Mouse (Mus musculus): Measurements from ENCODE around the gene Spg21. TPM values are rescaled to one million over a fixed set of nuclear protein-coding genes. Genes with fewer than 3 reads are reported as not detected.

Spg21 gene
- polyA plus RNA-seq, 1 experiment from 2014 or later, result 112 TPM

- WGBS, result 89% methylated on average over 2 of the region's 2 CpGs
- no peak for ATAC-seq (ENCODE audit: low FRiP score, low TSS enrichment)
These were observed 4.5 kb downstream of the Spg21 start for GRCm38 (mm10) chr9:65465241-65465640.

GRCm38 (mm10) chr9:65467686-65468085 lies 6.9 kb downstream of the Spg21 start:
- H3K4me1 ChIP-seq (ENCODE audit: insufficient read depth, low read length), result 0 out of 2 replicates have a peak, but pooled peaks cover under 1% of the 10 kb centered on the region
- 38% methylated on average over 11 of the region's 11 CpGs for WGBS
- no peak overlapping the region for H3K27ac ChIP-seq (ENCODE audit: low read length)
- H3K4me3 ChIP-seq (ENCODE audit: low read length), result no peak overlapping the region
- H3K9ac ChIP-seq (replicated peaks; ENCODE audit: low read length), result no peak overlapping the region
- no peak overlapping the region for H3K4me2 ChIP-seq (replicated peaks; ENCODE audit: low read depth, low read length)
- H3K36me3 ChIP-seq (ENCODE audit: insufficient read depth, low read length), result peaks cover 20% of the 10 kb centered on the region
- H3K9me3 ChIP-seq (ENCODE audit: low read length), result no peaks in the 10 kb centered on the region
- ATAC-seq (ENCODE audit: low FRiP score, low TSS enrichment), result no peak
- H3K27me3 ChIP-seq (ENCODE audit: insufficient read depth, low read length), result no peaks in the 10 kb centered on the region

More at GRCm38 (mm10) chr9:65465241-65465640, 4.5 kb downstream of the Spg21 start:
- peaks cover 18% of the 10 kb centered on the region for H3K4me1 ChIP-seq (ENCODE audit: insufficient read depth, low read length)
- H3K27ac ChIP-seq (ENCODE audit: low read length), result no peak overlapping the region
- H3K9ac ChIP-seq (replicated peaks; ENCODE audit: low read length), result no peak overlapping the region
- H3K36me3 ChIP-seq (ENCODE audit: insufficient read depth, low read length), result peaks cover 16% of the 10 kb centered on the region
- no peaks in the 10 kb centered on the region for H3K27me3 ChIP-seq (ENCODE audit: insufficient read depth, low read length)
- no peak overlapping the region for H3K4me2 ChIP-seq (replicated peaks; ENCODE audit: low read depth, low read length)
- H3K4me3 ChIP-seq (ENCODE audit: low read length), result no peak overlapping the region
- no peaks in the 10 kb centered on the region for H3K9me3 ChIP-seq (ENCODE audit: low read length)

- Histone ChIP-seq H3K4me3 (ENCODE audit: low read length) (no peak overlapping the region), H3K36me3 (ENCODE audit: insufficient read depth, low read length) (peaks cover 38% of the 10 kb centered on the region)
These were observed 12.0 kb downstream of the Spg21 start for GRCm38 (mm10) chr9:65472769-65473168.

GRCm38 (mm10) chr9:65479158-65479557 lies 18.4 kb downstream of the Spg21 start:
- Histone ChIP-seq H3K4me2 (replicated peaks; ENCODE audit: low read depth, low read length) (no peak overlapping the region), H3K4me3 (ENCODE audit: low read length) (no peak overlapping the region), H3K9me3 (ENCODE audit: low read length) (no peaks in the 10 kb centered on the region), H3K36me3 (ENCODE audit: insufficient read depth, low read length) (peaks cover 57% of the 10 kb centered on the region), H3K4me1 (ENCODE audit: insufficient read depth, low read length) (no peaks in the 10 kb centered on the region), H3K9ac (replicated peaks; ENCODE audit: low read length) (no peak overlapping the region), H3K27ac (ENCODE audit: low read length) (no peak overlapping the region), H3K27me3 (ENCODE audit: insufficient read depth, low read length) (no peaks in the 10 kb centered on the region)
- WGBS, result 84% methylated on average over 8 of the region's 8 CpGs
- no peak for ATAC-seq (ENCODE audit: low FRiP score, low TSS enrichment)

More at GRCm38 (mm10) chr9:65472769-65473168, 12.0 kb downstream of the Spg21 start:
- no peak overlapping the region for H3K27ac ChIP-seq (ENCODE audit: low read length)
- H3K9ac ChIP-seq (replicated peaks; ENCODE audit: low read length), result no peak overlapping the region
- ATAC-seq (ENCODE audit: low FRiP score, low TSS enrichment), result no peak
- no peaks in the 10 kb centered on the region for H3K4me1 ChIP-seq (ENCODE audit: insufficient read depth, low read length)
- WGBS, result 89% methylated on average over 4 of the region's 4 CpGs
- no peaks in the 10 kb centered on the region for H3K9me3 ChIP-seq (ENCODE audit: low read length)
- H3K27me3 ChIP-seq (ENCODE audit: insufficient read depth, low read length), result no peaks in the 10 kb centered on the region
- no peak overlapping the region for H3K4me2 ChIP-seq (replicated peaks; ENCODE audit: low read depth, low read length)

- ATAC-seq (ENCODE audit: low FRiP score, low TSS enrichment), result no peak
- no peaks in the 10 kb centered on the region for H3K4me1 ChIP-seq (ENCODE audit: insufficient read depth, low read length)
- 91% methylated on average over 5 of the region's 5 CpGs for WGBS
- H3K27ac ChIP-seq (ENCODE audit: low read length), result no peak overlapping the region
- H3K4me3 ChIP-seq (ENCODE audit: low read length), result no peak overlapping the region
- no peaks in the 10 kb centered on the region for H3K27me3 ChIP-seq (ENCODE audit: insufficient read depth, low read length)
- no peak overlapping the region for H3K4me2 ChIP-seq (replicated peaks; ENCODE audit: low read depth, low read length)
- H3K36me3 ChIP-seq (ENCODE audit: insufficient read depth, low read length), result peaks cover 59% of the 10 kb centered on the region
- no peak overlapping the region for H3K9ac ChIP-seq (replicated peaks; ENCODE audit: low read length)
- H3K9me3 ChIP-seq (ENCODE audit: low read length), result no peaks in the 10 kb centered on the region
These were observed 19.3 kb downstream of the Spg21 start for GRCm38 (mm10) chr9:65480071-65480470.

GRCm38 (mm10) chr9:65491476-65491875 lies 30.7 kb downstream of the Spg21 start:
- Histone ChIP-seq H3K4me2 (replicated peaks; ENCODE audit: low read depth, low read length) (no peak overlapping the region), H3K4me1 (ENCODE audit: insufficient read depth, low read length) (no peaks in the 10 kb centered on the region), H3K4me3 (ENCODE audit: low read length) (no peak overlapping the region), H3K27me3 (ENCODE audit: insufficient read depth, low read length) (no peaks in the 10 kb centered on the region), H3K9ac (replicated peaks; ENCODE audit: low read length) (no peak overlapping the region), H3K27ac (ENCODE audit: low read length) (no peak overlapping the region), H3K36me3 (ENCODE audit: insufficient read depth, low read length) (peaks cover 13% of the 10 kb centered on the region), H3K9me3 (ENCODE audit: low read length) (0 out of 2 replicates have a peak, but pooled peaks cover 3% of the 10 kb centered on the region)
- WGBS, result 74% methylated on average over 3 of the region's 3 CpGs
- no peak for ATAC-seq (ENCODE audit: low FRiP score, low TSS enrichment)

GRCm38 (mm10) chr9:65492351-65492750 lies 31.6 kb downstream of the Spg21 start:
- H3K27me3 ChIP-seq (ENCODE audit: insufficient read depth, low read length), result no peaks in the 10 kb centered on the region
- no peak overlapping the region for H3K4me2 ChIP-seq (replicated peaks; ENCODE audit: low read depth, low read length)
- no peaks in the 10 kb centered on the region for H3K4me1 ChIP-seq (ENCODE audit: insufficient read depth, low read length)
- no peak overlapping the region for H3K9ac ChIP-seq (replicated peaks; ENCODE audit: low read length)
- peaks cover 8% of the 10 kb centered on the region for H3K36me3 ChIP-seq (ENCODE audit: insufficient read depth, low read length)
- 89% methylated on average over 2 of the region's 2 CpGs for WGBS
- H3K27ac ChIP-seq (ENCODE audit: low read length), result no peak overlapping the region
- H3K4me3 ChIP-seq (ENCODE audit: low read length), result no peak overlapping the region
- no peak for ATAC-seq (ENCODE audit: low FRiP score, low TSS enrichment)
- 0 out of 2 replicates have a peak, but pooled peaks cover 3% of the 10 kb centered on the region for H3K9me3 ChIP-seq (ENCODE audit: low read length)

GRCm38 (mm10) chr9:65492851-65493250 lies 32.1 kb downstream of the Spg21 start:
- Histone ChIP-seq H3K4me1 (ENCODE audit: insufficient read depth, low read length) (no peaks in the 10 kb centered on the region), H3K27me3 (ENCODE audit: insufficient read depth, low read length) (no peaks in the 10 kb centered on the region), H3K4me3 (ENCODE audit: low read length) (no peak overlapping the region), H3K4me2 (replicated peaks; ENCODE audit: low read depth, low read length) (no peak overlapping the region), H3K9ac (replicated peaks; ENCODE audit: low read length) (no peak overlapping the region), H3K9me3 (ENCODE audit: low read length) (0 out of 2 replicates have a peak, but pooled peaks cover 3% of the 10 kb centered on the region), H3K27ac (ENCODE audit: low read length) (no peak overlapping the region), H3K36me3 (ENCODE audit: insufficient read depth, low read length) (peaks cover 3% of the 10 kb centered on the region; the same call in 1 of the 2 replicates)
- WGBS, result 90% methylated on average over 4 of the region's 4 CpGs
- no peak for ATAC-seq (ENCODE audit: low FRiP score, low TSS enrichment)

- 43% methylated on average over 8 of the region's 8 CpGs for WGBS
- no peak overlapping the region for H3K4me2 ChIP-seq (replicated peaks; ENCODE audit: low read depth, low read length)
- H3K4me1 ChIP-seq (ENCODE audit: insufficient read depth, low read length), result peaks cover 3% of the 10 kb centered on the region; the same call in 1 of the 2 replicates
- no peaks in the 10 kb centered on the region for H3K27me3 ChIP-seq (ENCODE audit: insufficient read depth, low read length)
- H3K27ac ChIP-seq (ENCODE audit: low read length), result no peak overlapping the region
- no peaks in the 10 kb centered on the region for H3K9me3 ChIP-seq (ENCODE audit: low read length)
- H3K4me3 ChIP-seq (ENCODE audit: low read length), result no peak overlapping the region
- no peak overlapping the region for H3K9ac ChIP-seq (replicated peaks; ENCODE audit: low read length)
- ATAC-seq (ENCODE audit: low FRiP score, low TSS enrichment), result peak; percentile 54; the same call in 1 of the 2 replicates
- no peaks in the 10 kb centered on the region for H3K36me3 ChIP-seq (ENCODE audit: insufficient read depth, low read length)
These were observed 41.4 kb downstream of the Spg21 start for GRCm38 (mm10) chr9:65502146-65502545.

GRCm38 (mm10) chr9:65502721-65503505 lies 42.2 kb downstream of the Spg21 start:
- Histone ChIP-seq H3K9ac (replicated peaks; ENCODE audit: low read length) (no peak overlapping the region), H3K36me3 (ENCODE audit: insufficient read depth, low read length) (no peaks in the 10 kb centered on the region), H3K27me3 (ENCODE audit: insufficient read depth, low read length) (no peaks in the 10 kb centered on the region), H3K9me3 (ENCODE audit: low read length) (no peaks in the 10 kb centered on the region), H3K27ac (ENCODE audit: low read length) (no peak overlapping the region), H3K4me1 (ENCODE audit: insufficient read depth, low read length) (peaks cover 3% of the 10 kb centered on the region; the same call in 1 of the 2 replicates), H3K4me3 (ENCODE audit: low read length) (no peak overlapping the region), H3K4me2 (replicated peaks; ENCODE audit: low read depth, low read length) (no peak overlapping the region)
- ATAC-seq (ENCODE audit: low FRiP score, low TSS enrichment), result no peak
- 73% methylated on average over 21 of the region's 21 CpGs for WGBS

All from kidney, embryonic 16.5 days (tissue).